Mouse (Mus musculus) neural tube, embryonic 13.5 days (tissue): ENCODE results near the gene Patz1. TPM values are rescaled to one million over a fixed set of nuclear protein-coding genes. Genes with fewer than 3 reads are reported as not detected.

Experiments
- ATAC-seq: fragments of 200-750 bp; cut with Nextera tagmentation; 2 replicates; pipeline ENCODE4 v1.8.0; 2017; ENCODE audit warnings: low read depth, mild to moderate bottlenecking, moderate TSS enrichment, moderate library complexity
- H3K27ac ChIP-seq: fragments of 300-500 bp; sonication (generic); replicated peaks from 2 replicates; pipeline ENCODE4 v1.5.1; 2015; ENCODE audit warnings: moderate library complexity, mild to moderate bottlenecking, inconsistent platforms
- H3K27me3 ChIP-seq: fragments of 300-500 bp; sonication (generic); 2 replicates; pipeline ENCODE4 v1.6.1; 2015; ENCODE audit warnings: mild to moderate bottlenecking, inconsistent platforms
- H3K36me3 ChIP-seq: fragments of 300-500 bp; sonication (generic); 2 replicates; pipeline ENCODE4 v1.6.1; 2015; ENCODE audit warnings: mild to moderate bottlenecking, inconsistent platforms
- H3K4me1 ChIP-seq: fragments of 300-500 bp; sonication (generic); replicated peaks from 2 replicates; pipeline ENCODE4 v1.6.1; 2015; ENCODE audit warnings: inconsistent platforms
- H3K4me2 ChIP-seq: fragments of 300-500 bp; sonication (generic); 2 replicates; pipeline ENCODE4 v1.6.1; 2015; ENCODE audit warnings: inconsistent platforms, mild to moderate bottlenecking, moderate library complexity
- H3K4me3 ChIP-seq: fragments of 300-500 bp; sonication (generic); 2 replicates; pipeline ENCODE4 v1.5.1; 2015; ENCODE audit warnings: mild to moderate bottlenecking, inconsistent platforms
- H3K9ac ChIP-seq: fragments of 300-500 bp; sonication (generic); 2 replicates; pipeline ENCODE4 v1.6.1; 2015; ENCODE audit warnings: moderate library complexity, mild to moderate bottlenecking, inconsistent platforms
- H3K9me3 ChIP-seq: fragments of 300-500 bp; sonication (generic); 2 replicates; pipeline ENCODE4 v1.6.1; 2016; ENCODE audit warnings: inconsistent platforms
- WGBS: fragments of 180-500 bp; shearing (Covaris S2); methylation state at CpG from one replicate; pipeline ENCODE4 v1.1.7; 2015; 5-methylcytosine and 5-hydroxymethylcytosine counted together
- polyA plus RNA-seq: library from polyadenylated mRNA; unstranded; fragments of >200 nt; fragmentation: Nextera tagmentation; extraction: Ambion mirVana; gene quantifications from 2 replicates; pipeline ENCODE4 v1.2.1, GENCODE M21; 2015

Patz1 gene
- polyA plus RNA-seq, 1 experiment from 2014 or later, result 69.6 TPM

DNA sequence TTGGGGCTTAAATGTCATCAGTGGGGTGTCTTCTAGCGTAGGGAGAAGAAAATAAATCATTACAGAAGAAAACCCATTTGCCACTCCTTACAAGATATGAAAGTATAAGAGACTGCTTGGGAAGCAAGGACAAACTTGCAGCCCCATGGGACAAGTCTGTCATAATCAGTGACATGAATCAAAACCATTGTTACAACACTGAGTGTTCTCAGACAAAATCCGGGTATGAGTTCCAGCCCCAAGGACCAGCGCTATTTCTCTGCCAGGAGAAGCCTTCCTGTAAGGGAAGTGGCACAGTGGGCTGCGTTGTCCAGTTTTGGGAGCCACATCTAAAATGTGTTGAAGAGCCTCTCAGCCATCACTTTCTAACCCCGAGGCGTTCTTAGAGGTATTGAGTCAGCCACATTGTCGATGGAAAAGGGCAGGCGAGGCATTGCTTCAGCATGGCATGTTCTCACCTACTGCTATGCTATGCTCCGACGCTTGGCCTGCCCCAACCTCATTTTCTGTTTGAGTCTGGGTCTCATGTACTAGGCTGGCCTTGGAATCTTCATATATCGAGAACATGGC is 45.6 kb downstream of the Patz1 start:
- Histone ChIP-seq H3K9ac (no peak overlapping the region), H3K4me2 (no peak overlapping the region), H3K36me3 (peaks cover 25% of the 10 kb centered on the region), H3K4me1 (peaks cover 64% of the 10 kb centered on the region), H3K27me3 (no peaks in the 10 kb centered on the region; the same call in 1 of the 2 replicates), H3K9me3 (no peaks in the 10 kb centered on the region), H3K27ac (no peak overlapping the region), H3K4me3 (no peak overlapping the region)
- 87% methylated on average over 11 of the region's 11 CpGs for WGBS
- ATAC-seq, result no peak

DNA sequence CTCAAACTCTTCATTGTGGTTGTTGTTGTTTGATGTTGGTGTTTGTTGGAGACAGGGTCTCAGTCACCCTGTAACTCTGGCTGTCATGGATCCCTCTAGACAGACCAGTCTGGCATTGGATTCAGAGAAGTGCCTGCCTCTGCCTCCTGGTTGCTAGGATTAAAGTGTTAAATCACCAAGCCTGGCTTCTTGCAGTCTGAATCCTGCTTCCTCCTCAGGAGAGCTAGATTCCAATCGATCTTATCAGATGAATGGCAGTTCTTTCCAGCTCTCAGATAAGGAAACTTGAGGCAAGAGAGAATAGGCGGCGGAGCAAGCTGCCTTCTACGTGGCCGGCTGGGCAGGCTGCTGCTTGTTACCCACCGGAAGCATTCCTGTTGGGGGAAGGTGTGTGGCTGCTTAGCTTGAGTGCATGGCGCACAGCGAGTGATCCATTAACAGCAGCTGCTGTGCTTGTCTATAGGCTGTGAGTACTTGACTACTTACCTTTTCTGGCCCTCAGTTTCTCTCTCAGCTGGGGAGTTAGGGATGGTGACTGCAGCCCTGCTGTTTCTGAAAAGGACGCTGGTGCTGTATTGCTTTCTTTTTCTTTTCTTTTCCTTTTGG is 46.1 kb downstream of the Patz1 start:
- H3K4me2 ChIP-seq, result no peak overlapping the region
- H3K27me3 ChIP-seq, result no peaks in the 10 kb centered on the region; the same call in 1 of the 2 replicates
- peaks cover 25% of the 10 kb centered on the region for H3K36me3 ChIP-seq
- H3K4me1 ChIP-seq, result peaks cover 64% of the 10 kb centered on the region
- ATAC-seq, result no peak
- H3K9me3 ChIP-seq, result no peaks in the 10 kb centered on the region
- H3K9ac ChIP-seq, result 0 out of 2 replicates have a peak overlapping the region, but pooled peaks have one; percentile 26
- 44% methylated on average over 9 of the region's 9 CpGs for WGBS
- H3K27ac ChIP-seq, result no peak overlapping the region
- no peak overlapping the region for H3K4me3 ChIP-seq

DNA sequence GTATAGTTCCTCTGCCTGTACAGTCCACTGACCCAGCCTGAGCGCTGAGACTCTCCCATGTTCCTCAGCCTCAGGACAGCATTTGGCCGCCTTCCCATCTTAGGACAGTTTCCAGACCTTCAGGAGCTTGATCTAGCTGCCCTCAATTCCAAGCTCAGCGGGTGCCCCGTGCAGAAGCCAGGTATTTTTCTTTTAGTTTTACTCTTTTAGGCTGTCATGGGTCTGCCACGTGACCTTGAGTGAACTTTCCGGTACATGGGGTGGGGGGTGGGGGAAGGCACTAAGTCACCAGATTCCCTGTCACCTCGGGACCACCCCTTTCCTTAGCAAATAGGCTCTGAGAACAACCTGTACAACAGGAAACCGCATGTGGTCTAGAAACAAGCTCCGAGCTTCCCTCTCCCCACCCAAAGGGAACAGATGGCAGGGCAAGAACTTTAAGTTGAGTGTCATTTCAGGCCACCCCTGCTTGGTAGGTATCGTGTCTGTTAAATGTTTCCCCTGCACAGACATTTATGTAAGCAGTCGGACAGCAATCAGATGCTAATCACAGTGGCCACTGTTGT is 47.1 kb downstream of the Patz1 start:
- H3K4me1 ChIP-seq, result peaks cover 55% of the 10 kb centered on the region

DNA sequence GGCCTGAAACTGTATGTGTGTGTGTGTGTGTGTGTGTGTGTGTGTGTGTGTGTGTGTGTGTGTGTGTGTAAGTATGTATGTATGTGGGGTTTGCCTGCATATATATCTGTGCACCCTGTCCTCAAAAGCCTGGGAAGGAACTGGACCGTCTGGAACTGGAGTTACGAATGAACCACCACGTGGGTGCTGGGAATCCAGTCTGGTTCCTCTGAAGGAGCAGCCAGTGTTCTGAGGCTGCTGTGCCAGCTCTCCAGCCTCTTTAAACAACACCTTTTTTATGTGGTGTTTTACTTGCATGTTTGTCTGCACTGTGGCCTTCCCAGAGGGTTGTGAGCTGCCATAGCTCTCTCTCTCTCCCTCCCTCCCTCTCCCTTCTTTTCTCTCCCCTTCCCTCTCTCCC is 47.9 kb downstream of the Patz1 start:
- no peaks in the 10 kb centered on the region for H3K9me3 ChIP-seq
- no peak overlapping the region for H3K9ac ChIP-seq
- H3K4me2 ChIP-seq, result no peak overlapping the region
- H3K4me3 ChIP-seq, result no peak overlapping the region
- 74% methylated on average over 3 of the region's 3 CpGs for WGBS
- H3K27ac ChIP-seq, result peak overlapping the region; percentile 83
- no peak for ATAC-seq
- H3K27me3 ChIP-seq, result no peaks in the 10 kb centered on the region; the same call in 1 of the 2 replicates
- peaks cover 32% of the 10 kb centered on the region for H3K36me3 ChIP-seq
- H3K4me1 ChIP-seq, result peaks cover 48% of the 10 kb centered on the region

More for the DNA sequence above, 47.1 kb downstream of the Patz1 start:
- Histone ChIP-seq H3K9ac (0 out of 2 replicates have a peak overlapping the region, but pooled peaks have one; percentile 12), H3K27ac (no peak overlapping the region), H3K4me3 (no peak overlapping the region), H3K9me3 (no peaks in the 10 kb centered on the region), H3K27me3 (no peaks in the 10 kb centered on the region; the same call in 1 of the 2 replicates), H3K36me3 (peaks cover 25% of the 10 kb centered on the region), H3K4me2 (no peak overlapping the region)
- ATAC-seq, result no peak
- WGBS, result 56% methylated on average over 11 of the region's 11 CpGs

DNA sequence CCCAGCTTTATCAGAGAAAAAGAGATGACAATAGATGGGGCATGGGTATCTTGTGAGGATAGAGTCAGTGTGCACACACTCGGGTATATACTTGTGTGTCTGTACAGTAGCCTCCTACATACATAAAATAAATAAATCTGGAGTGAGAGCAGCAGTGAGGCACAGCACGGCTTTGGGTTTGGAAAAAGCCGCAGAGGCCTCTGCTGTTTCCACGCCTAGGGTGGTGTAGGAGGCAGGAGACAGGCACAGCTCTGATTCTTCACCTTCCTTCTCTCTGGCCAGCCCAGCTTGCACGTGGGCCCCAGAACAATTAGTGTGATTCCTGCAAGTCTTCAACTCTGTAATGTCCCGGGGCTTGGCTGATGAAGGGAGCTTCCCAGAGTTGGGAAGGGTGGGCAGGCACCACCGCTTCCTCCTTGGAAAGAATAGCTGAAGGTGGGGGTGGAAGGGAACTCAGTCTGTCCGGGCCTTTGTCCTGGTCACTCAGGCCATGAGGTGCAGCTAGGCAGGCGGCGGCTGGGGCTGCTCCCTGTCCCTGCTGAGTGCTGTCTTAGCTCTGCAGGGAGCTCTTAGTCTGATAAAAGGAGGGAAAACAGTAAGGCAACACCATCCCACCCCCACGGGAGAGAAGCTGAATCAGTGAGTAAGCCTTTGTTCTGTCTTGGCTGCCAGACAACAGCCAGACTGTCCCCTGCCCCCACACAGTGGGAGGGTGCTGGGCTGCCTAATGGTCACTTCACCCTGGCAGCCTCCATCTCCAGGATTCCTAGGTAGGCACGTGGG is 48.7 kb downstream of the Patz1 start:
- no peak overlapping the region for H3K4me3 ChIP-seq
- peaks cover 42% of the 10 kb centered on the region for H3K4me1 ChIP-seq
- WGBS, result 5% methylated on average over 12 of the region's 12 CpGs
- peak overlapping the region; percentile 57 for H3K9ac ChIP-seq
- no peaks in the 10 kb centered on the region for H3K9me3 ChIP-seq
- H3K4me2 ChIP-seq, result peak overlapping the region; percentile 11; the same call in 1 of the 2 replicates
- ATAC-seq, result peak; percentile 63
- peak overlapping the region; percentile 83 for H3K27ac ChIP-seq
- H3K27me3 ChIP-seq, result no peaks in the 10 kb centered on the region; the same call in 1 of the 2 replicates
- peaks cover 39% of the 10 kb centered on the region for H3K36me3 ChIP-seq

DNA sequence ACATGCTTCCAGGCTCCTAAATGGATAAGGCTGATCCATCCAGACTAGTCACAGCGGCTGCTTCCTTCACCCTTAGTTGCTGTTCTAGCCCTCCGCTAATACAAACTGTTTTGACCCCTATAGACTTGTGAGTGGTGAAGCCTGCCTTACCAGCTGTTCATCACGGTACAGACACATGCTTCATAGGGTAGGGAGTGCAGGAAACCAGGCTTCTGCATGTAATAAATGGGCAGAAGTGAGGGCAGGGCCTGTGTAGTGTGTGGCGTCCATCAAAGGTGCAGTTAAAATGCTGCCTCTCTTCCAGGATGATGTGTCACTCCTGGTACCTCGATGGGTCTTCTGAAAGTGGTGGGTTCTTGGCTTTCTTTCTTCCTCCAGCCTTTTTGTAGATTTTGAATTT is 49.3 kb downstream of the Patz1 start:
- H3K9me3 ChIP-seq, result no peaks in the 10 kb centered on the region
- 47% methylated on average over 5 of the region's 5 CpGs for WGBS
- H3K4me2 ChIP-seq, result no peak overlapping the region
- H3K36me3 ChIP-seq, result peaks cover 44% of the 10 kb centered on the region
- peak overlapping the region; percentile 83 for H3K27ac ChIP-seq
- no peak for ATAC-seq
- no peak overlapping the region for H3K4me3 ChIP-seq
- peak overlapping the region; percentile 57; the same call in 1 of the 2 replicates for H3K9ac ChIP-seq
- peaks cover 36% of the 10 kb centered on the region for H3K4me1 ChIP-seq
- no peaks in the 10 kb centered on the region; the same call in 1 of the 2 replicates for H3K27me3 ChIP-seq

DNA sequence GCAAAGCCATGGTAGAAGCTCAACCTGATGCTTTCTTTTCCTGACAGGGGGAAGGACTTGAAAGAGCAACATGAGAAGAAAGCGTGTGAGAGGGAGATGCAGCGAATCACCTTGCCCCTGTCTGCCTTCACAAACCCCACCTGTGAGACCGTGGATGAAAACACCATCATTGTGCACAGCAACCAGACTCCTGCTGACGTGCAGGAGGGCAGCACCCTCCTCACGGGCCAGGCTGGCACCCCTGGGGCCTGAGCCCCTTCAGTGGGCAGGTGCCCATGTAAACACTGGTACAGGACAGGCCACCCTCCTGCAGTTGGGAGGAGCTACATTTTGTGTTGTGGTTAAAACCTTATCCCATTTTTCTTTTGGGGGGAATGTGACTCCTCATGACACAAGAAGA is 52.8 kb downstream of the Patz1 start:
- Histone ChIP-seq H3K4me1 (peaks cover 17% of the 10 kb centered on the region), H3K36me3 (peaks cover 54% of the 10 kb centered on the region), H3K9me3 (no peaks in the 10 kb centered on the region), H3K27me3 (no peaks in the 10 kb centered on the region), H3K4me3 (no peak overlapping the region), H3K27ac (no peak overlapping the region), H3K4me2 (no peak overlapping the region), H3K9ac (no peak overlapping the region)
- 86% methylated on average over 5 of the region's 5 CpGs for WGBS
- no peak for ATAC-seq

DNA sequence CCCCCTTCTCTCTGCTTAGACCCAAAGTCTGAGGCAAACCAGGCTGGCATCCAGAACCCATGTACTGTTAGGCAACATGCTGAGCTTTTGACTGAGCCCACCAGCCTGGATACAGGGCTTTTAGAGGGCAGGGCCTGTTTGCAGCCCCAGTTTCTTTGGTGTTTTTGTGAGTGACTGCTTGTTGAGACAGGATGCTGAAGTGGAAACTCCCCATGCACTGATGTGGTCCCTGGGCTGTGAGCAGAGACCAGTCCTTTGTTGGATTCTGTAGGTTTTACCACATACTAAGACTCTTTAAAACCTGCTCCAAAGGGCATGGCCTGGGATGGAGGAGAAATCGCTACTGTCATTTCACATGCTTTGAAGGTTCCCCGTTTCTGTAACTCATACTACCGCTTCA is 56.2 kb downstream of the Patz1 start:
- Histone ChIP-seq H3K9ac (no peak overlapping the region), H3K9me3 (no peaks in the 10 kb centered on the region), H3K36me3 (peaks cover 84% of the 10 kb centered on the region), H3K27ac (no peak overlapping the region), H3K4me2 (no peak overlapping the region), H3K4me1 (peaks cover 26% of the 10 kb centered on the region), H3K4me3 (no peak overlapping the region), H3K27me3 (no peaks in the 10 kb centered on the region)
- ATAC-seq, result no peak
- WGBS, result 91% methylated on average over 3 of the region's 3 CpGs

DNA sequence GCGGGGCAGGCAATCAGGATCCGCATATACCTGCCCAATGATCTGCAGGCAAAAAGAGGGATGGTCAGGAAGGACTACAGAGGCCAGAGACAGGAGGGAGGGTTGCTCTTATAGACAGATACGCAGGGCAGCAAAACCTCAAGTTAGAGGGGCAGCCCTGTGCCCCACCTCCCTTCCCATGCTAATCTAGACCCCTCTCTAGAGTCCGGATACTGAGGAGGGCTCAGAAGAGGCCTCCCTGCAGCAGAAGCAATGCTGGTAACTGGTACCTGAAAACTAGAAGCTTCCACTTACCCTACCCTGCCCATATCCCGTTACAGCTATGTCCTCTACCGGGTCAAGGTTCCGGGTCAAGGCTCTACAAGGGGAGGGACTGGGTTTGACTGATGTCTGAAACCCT is 57.7 kb downstream of the Patz1 start:
- no peak for ATAC-seq
- Histone ChIP-seq H3K27ac (no peak overlapping the region), H3K36me3 (peaks cover 93% of the 10 kb centered on the region), H3K9me3 (no peaks in the 10 kb centered on the region), H3K4me2 (no peak overlapping the region), H3K9ac (no peak overlapping the region), H3K4me1 (peaks cover 26% of the 10 kb centered on the region), H3K27me3 (no peaks in the 10 kb centered on the region), H3K4me3 (no peak overlapping the region)
- WGBS, result 94% methylated on average over 7 of the region's 7 CpGs

DNA sequence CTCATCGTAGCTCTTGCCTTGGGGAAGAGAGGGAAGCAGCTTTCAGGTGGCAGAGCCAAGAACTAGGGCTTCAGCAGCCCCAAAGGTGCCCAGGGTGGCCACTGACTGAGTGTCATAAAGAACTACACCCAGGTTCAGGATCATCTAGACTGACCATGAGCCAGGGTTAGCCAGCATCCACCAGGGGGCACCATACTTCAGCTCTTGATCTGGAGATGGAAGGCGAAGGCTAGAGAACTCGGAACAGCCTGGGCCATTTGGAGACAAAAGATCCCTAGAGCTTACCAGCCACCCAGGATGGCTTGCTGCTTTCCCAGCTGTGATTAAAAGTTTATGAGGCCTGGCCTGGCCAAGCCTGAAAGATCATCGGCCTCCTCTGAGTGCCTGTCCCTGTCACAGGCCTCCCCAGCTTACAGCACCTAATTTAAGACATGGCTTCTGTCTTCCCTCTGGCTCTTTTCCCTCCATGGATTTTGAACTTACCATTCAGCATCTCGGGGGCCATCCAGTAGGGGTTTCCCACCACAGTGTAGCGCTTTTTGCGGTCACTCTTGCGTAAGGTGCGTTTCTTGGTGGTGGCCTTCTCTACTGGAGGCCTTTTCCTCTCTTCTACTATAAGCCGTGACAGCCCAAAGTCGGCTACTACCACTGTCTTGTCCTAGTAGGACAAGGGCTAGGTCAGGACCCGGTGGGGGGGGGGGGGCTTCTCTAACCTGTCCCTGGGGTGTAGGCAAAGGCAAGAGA is 58.6 kb downstream of the Patz1 start:
- Histone ChIP-seq H3K36me3 (peaks cover 94% of the 10 kb centered on the region), H3K27me3 (no peaks in the 10 kb centered on the region), H3K9me3 (no peaks in the 10 kb centered on the region), H3K27ac (peak overlapping the region; percentile 39), H3K9ac (no peak overlapping the region), H3K4me2 (no peak overlapping the region), H3K4me1 (peaks cover 26% of the 10 kb centered on the region), H3K4me3 (no peak overlapping the region)
- peak; percentile 70 for ATAC-seq
- 50% methylated on average over 12 of the region's 12 CpGs for WGBS

DNA sequence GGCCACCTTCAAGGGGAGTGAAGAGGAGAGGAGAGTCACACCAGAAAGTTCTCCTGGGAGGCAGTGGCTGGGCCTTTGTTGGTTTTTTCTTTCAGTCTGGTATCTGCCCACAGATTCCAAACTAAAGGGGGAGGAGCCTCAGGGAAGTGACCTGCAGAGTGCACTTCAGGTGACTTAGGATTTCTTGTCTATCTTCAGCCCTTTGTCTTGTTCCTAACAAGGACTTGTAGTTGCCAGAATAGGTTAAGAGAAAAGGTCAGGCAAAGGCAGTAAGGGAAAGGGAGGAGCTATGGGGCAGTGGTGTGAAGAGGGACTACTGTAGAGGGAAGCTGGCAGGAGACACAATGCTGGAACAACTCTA is 59.1 kb downstream of the Patz1 start:
- Histone ChIP-seq H3K27me3 (no peaks in the 10 kb centered on the region), H3K4me2 (no peak overlapping the region), H3K9me3 (no peaks in the 10 kb centered on the region), H3K27ac (peak overlapping the region; percentile 39; the same call in 1 of the 2 replicates), H3K4me1 (peaks cover 26% of the 10 kb centered on the region), H3K4me3 (no peak overlapping the region), H3K9ac (no peak overlapping the region), H3K36me3 (peaks cover 95% of the 10 kb centered on the region)
- no peak for ATAC-seq
